Mouse (Mus musculus) ES-E14 (cell line): ENCODE data around the gene Trip11.

Experiments used
- CHD2 ChIP-seq: IDR thresholded peaks from 2 replicates; pipeline ENCODE4 v1.6.1; 2014; ENCODE audit warnings: mild to moderate bottlenecking, low read depth, low read length, inconsistent platforms
- HCFC1 ChIP-seq: IDR thresholded peaks from 2 replicates; pipeline ENCODE4 v1.6.1; 2012; ENCODE audit warnings: low read length, inconsistent platforms, borderline replicate concordance; ENCODE audit not compliant: insufficient read depth
- MAFK ChIP-seq: IDR thresholded peaks from 2 replicates; pipeline ENCODE4 v1.6.1; 2014; ENCODE audit warnings: mild to moderate bottlenecking, low read depth, low read length, inconsistent platforms; ENCODE audit not compliant: insufficient read depth
- ZC3H11A ChIP-seq: IDR thresholded peaks from 2 replicates; pipeline ENCODE4 v1.6.1; 2012; ENCODE audit warnings: low read depth, mild to moderate bottlenecking, inconsistent platforms, low read length, borderline replicate concordance
- ZNF384 ChIP-seq: IDR thresholded peaks from 2 replicates; pipeline ENCODE4 v1.6.1; 2012; ENCODE audit warnings: low read depth, low read length, inconsistent platforms

DNA sequence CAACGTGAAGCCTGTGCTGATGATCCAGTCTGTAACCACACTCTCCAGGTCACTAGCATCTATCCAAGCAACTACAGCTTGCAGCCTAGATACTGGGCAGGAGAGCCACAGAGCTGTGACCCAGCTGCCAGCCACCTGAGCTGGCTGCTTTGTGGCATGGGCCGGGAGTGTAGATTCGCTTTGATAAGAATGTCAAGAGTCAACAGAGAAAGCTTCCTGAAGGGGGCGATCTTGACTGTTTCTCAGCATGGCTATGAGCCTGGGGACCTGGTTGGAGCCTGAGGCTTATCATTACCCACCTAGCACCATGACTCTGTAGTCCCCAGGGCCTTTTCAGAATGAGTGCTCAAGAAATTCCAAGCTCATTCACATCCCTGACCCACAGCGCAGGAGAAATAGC, 96.3 kb downstream of the Trip11 start:
- no peak for TF ChIP-seq MAFK
- TF ChIP-seq ZC3H11A, result peak; percentile 54
- no peak for TF ChIP-seq CHD2
- TF ChIP-seq HCFC1, result no peak
- TF ChIP-seq ZNF384, result no peak
